Mouse (Mus musculus) liver, embryonic 14.5 days (tissue): ENCODE data around the gene Gda.

Source experiments
- CTCF ChIP-seq: IDR thresholded peaks from 2 replicates; pipeline ENCODE4 v1.5.1; 2016; ENCODE audit warnings: antibody characterized with exemption, low read depth, control low read depth
- EP300 ChIP-seq: IDR thresholded peaks from 2 replicates; pipeline ENCODE4 v1.6.1; 2016; ENCODE audit warnings: antibody characterized with exemption, low read depth

DNA sequence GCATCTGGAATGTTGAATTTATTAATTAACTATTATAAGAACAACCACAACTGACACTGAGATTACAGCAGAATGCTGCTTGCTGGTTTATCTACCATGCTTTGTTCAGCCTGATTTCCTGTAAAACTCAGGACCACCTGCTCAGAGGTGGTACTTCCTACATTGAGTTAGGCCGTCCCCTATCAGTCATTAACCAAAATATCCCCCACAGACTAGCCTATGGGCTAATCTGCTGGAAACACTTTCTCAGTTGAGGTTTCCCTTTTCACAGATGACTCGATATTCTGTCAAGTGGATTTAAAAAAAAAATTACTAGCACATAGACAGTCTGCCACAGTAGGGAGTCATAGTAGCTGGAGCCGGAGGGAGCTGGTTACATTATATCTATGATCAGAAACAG, 31.5 kb downstream of the Gda start:
- TF ChIP-seq EP300 (no peak), CTCF (no peak)
